Mouse (Mus musculus) stomach, embryonic 16.5 days (tissue): ENCODE data around the gene Neurl2. TPM values are rescaled to one million over a fixed set of nuclear protein-coding genes. Genes with fewer than 3 reads are reported as not detected.
A peak's percentile ranks its signal among the peaks of the same experiment; 100 is the strongest.
"Not testable (repeated sequence)": the region's sequence is repeated elsewhere in the genome, so short reads cannot be mapped to it uniquely, and the experiment has no call there.

Source experiments
- ATAC-seq: fragments of 200-750 bp; cut with Nextera tagmentation; 2 replicates; pipeline ENCODE4 v1.8.0; 2017; ENCODE audit warnings: moderate number of reproducible peaks, moderate TSS enrichment; ENCODE audit not compliant: insufficient read depth, low FRiP score
- H3K27ac ChIP-seq: fragments of 300-500 bp; sonication (generic); 2 replicates; pipeline ENCODE4 v1.5.1; 2014; ENCODE audit warnings: low read length
- H3K27me3 ChIP-seq: fragments of 300-500 bp; sonication (generic); 2 replicates; pipeline ENCODE4 v1.6.1; 2014; ENCODE audit warnings: low read length, control low read depth, mixed read lengths; ENCODE audit not compliant: control insufficient read depth, insufficient read depth
- H3K36me3 ChIP-seq: fragments of 300-500 bp; sonication (generic); 2 replicates; pipeline ENCODE4 v1.6.1; 2014; ENCODE audit warnings: low read length; ENCODE audit not compliant: control insufficient read depth, insufficient read depth
- H3K4me1 ChIP-seq: fragments of 300-500 bp; sonication (generic); 2 replicates; pipeline ENCODE4 v1.6.1; 2014; ENCODE audit warnings: low read length, control low read depth, mixed read lengths; ENCODE audit not compliant: control insufficient read depth, insufficient read depth
- H3K4me2 ChIP-seq: fragments of 300-500 bp; sonication (generic); 2 replicates; pipeline ENCODE4 v1.6.1; 2014; ENCODE audit warnings: low read depth, low read length, mixed read lengths
- H3K4me3 ChIP-seq: fragments of 300-500 bp; sonication (generic); replicated peaks from 2 replicates; pipeline ENCODE4 v1.5.1; 2014; ENCODE audit warnings: mild to moderate bottlenecking, low read length
- H3K9ac ChIP-seq: fragments of 300-500 bp; sonication (generic); 2 replicates; pipeline ENCODE4 v1.6.1; 2014; ENCODE audit warnings: low read length
- H3K9me3 ChIP-seq: fragments of 300-500 bp; sonication (generic); replicated peaks from 2 replicates; pipeline ENCODE4 v1.6.1; 2016; ENCODE audit warnings: low read length, control low read depth; ENCODE audit not compliant: control insufficient read depth
- WGBS: fragments of 180-500 bp; shearing (Covaris S2); extraction: QIAGEN DNeasy Blood & Tissue Kit; methylation state at CpG from one replicate; pipeline ENCODE4 v1.1.7; 2014; 5-methylcytosine and 5-hydroxymethylcytosine counted together
- polyA plus RNA-seq: library from polyadenylated mRNA; unstranded; fragments of >200 nt; fragmentation: Nextera tagmentation; extraction: Ambion mirVana; gene quantifications from 2 replicates; pipeline ENCODE4 v1.2.1, GENCODE M21; 2015

Neurl2 gene
- polyA plus RNA-seq, result 7.2 and 7.9 TPM in 2 replicates

- Histone ChIP-seq H3K9ac (peak within 1 kb of the TSS; percentile 87), H3K9me3 (no peaks in the 10 kb centered on the region), H3K36me3 (0 out of 2 replicates have a peak, but pooled peaks cover 1% of the 10 kb centered on the region), H3K27ac (peak within 1 kb of the TSS; percentile 91), H3K27me3 (no peaks in the 10 kb centered on the region), H3K4me3 (peak within 1 kb of the TSS; percentile 67), H3K4me2 (peak within 1 kb of the TSS; percentile 75), H3K4me1 (peaks cover 8% of the 10 kb centered on the region; the same call in 1 of the 2 replicates)
- under 1% methylated on average over 31 of the region's 31 CpGs for WGBS
- peak; percentile 65 for ATAC-seq
These were observed at the start of gene Neurl2 for GRCm38 (mm10) chr2:164833314-164833959. Neurl2 (minus strand) TSS chr2:164833456.

- H3K4me3 ChIP-seq, result no peak overlapping the region
- no peak overlapping the region for H3K4me2 ChIP-seq
- WGBS, result 75% methylated on average over 9 of the region's 9 CpGs
- no peaks in the 10 kb centered on the region for H3K27me3 ChIP-seq
- ATAC-seq, result no peak
- H3K36me3 ChIP-seq, result peaks cover 18% of the 10 kb centered on the region; the same call in 1 of the 2 replicates
- no peaks in the 10 kb centered on the region for H3K9me3 ChIP-seq
- H3K9ac ChIP-seq, result no peak overlapping the region
- H3K4me1 ChIP-seq, result peaks cover 17% of the 10 kb centered on the region
- H3K27ac ChIP-seq, result no peak overlapping the region
These were observed 49.4 kb upstream of the Neurl2 start for GRCm38 (mm10) chr2:164882619-164883018.

GRCm38 (mm10) chr2:164879568-164880277, 46.5 kb upstream of the Neurl2 start:
- Histone ChIP-seq H3K36me3 (no peaks in the 10 kb centered on the region), H3K4me1 (peaks cover 19% of the 10 kb centered on the region), H3K9ac (peak overlapping the region; percentile 100), H3K27me3 (no peaks in the 10 kb centered on the region), H3K4me2 (peak overlapping the region; percentile 90), H3K27ac (peak overlapping the region; percentile 100), H3K9me3 (no peaks in the 10 kb centered on the region), H3K4me3 (peak overlapping the region; percentile 96)
- under 1% methylated on average over 71 of the region's 72 CpGs for WGBS
- peak; percentile 90 for ATAC-seq

- H3K9me3 ChIP-seq, result no peaks in the 10 kb centered on the region
- peak within 1 kb of the TSS; percentile 100 for H3K9ac ChIP-seq
- no peaks in the 10 kb centered on the region for H3K27me3 ChIP-seq
- H3K36me3 ChIP-seq, result no peaks in the 10 kb centered on the region
- H3K27ac ChIP-seq, result peak within 1 kb of the TSS; percentile 100
- peaks cover 24% of the 10 kb centered on the region for H3K4me1 ChIP-seq
- peak within 1 kb of the TSS; percentile 95 for H3K4me2 ChIP-seq
- ATAC-seq, result peak; percentile 85
- under 1% methylated on average over 32 of the region's 40 CpGs for WGBS
- peak within 1 kb of the TSS; percentile 96 for H3K4me3 ChIP-seq
These were observed 45.9 kb upstream of the Neurl2 start, which contains the start of gene Pcif1 for GRCm38 (mm10) chr2:164879228-164879567. Pcif1 (plus strand) TSS chr2:164879304.

GRCm38 (mm10) chr2:164878509-164879227, 45.4 kb upstream of the Neurl2 start:
- Histone ChIP-seq H3K9ac (peak overlapping the region; percentile 100), H3K4me3 (peak overlapping the region; percentile 96), H3K27ac (peak overlapping the region; percentile 100), H3K4me2 (peak overlapping the region; percentile 95), H3K27me3 (no peaks in the 10 kb centered on the region), H3K4me1 (peaks cover 29% of the 10 kb centered on the region), H3K9me3 (no peaks in the 10 kb centered on the region), H3K36me3 (no peaks in the 10 kb centered on the region)
- peak; percentile 37; the same call in 1 of the 2 replicates for ATAC-seq
- WGBS, result 2% methylated on average over 28 of the region's 28 CpGs

- peaks cover 31% of the 10 kb centered on the region for H3K4me1 ChIP-seq
- H3K9ac ChIP-seq, result peak overlapping the region; percentile 100; the same call in 1 of the 2 replicates
- peak overlapping the region; percentile 96; the same call in 1 of the 2 replicates for H3K4me3 ChIP-seq
- not testable (repeated sequence) for H3K36me3 ChIP-seq, ATAC-seq, H3K27me3 ChIP-seq, H3K9me3 ChIP-seq
- 0 out of 2 replicates have a peak overlapping the region, but pooled peaks have one; percentile 100 for H3K27ac ChIP-seq
- H3K4me2 ChIP-seq, result peak overlapping the region; percentile 95
- 70% methylated on average over 11 of the region's 11 CpGs for WGBS
These were observed 44.3 kb upstream of the Neurl2 start for GRCm38 (mm10) chr2:164877376-164878215.

- not testable (repeated sequence) for H3K36me3 ChIP-seq
These were observed 42.4 kb upstream of the Neurl2 start for GRCm38 (mm10) chr2:164875648-164876047.

GRCm38 (mm10) chr2:164874239-164874769, 41.0 kb upstream of the Neurl2 start:
- no peaks in the 10 kb centered on the region for H3K9me3 ChIP-seq
- 29% methylated on average over 1 of the region's 1 CpGs for WGBS
- no peak for ATAC-seq

More at GRCm38 (mm10) chr2:164875648-164876047, 42.4 kb upstream of the Neurl2 start:
- not testable (repeated sequence) for ATAC-seq, H3K27ac ChIP-seq, H3K4me3 ChIP-seq, H3K9me3 ChIP-seq, H3K4me2 ChIP-seq, H3K27me3 ChIP-seq, H3K9ac ChIP-seq
- 53% methylated on average over 2 of the region's 2 CpGs for WGBS
- H3K4me1 ChIP-seq, result peaks cover 28% of the 10 kb centered on the region

More at GRCm38 (mm10) chr2:164874239-164874769, 41.0 kb upstream of the Neurl2 start:
- Histone ChIP-seq H3K27me3 (no peaks in the 10 kb centered on the region), H3K4me3 (no peak overlapping the region), H3K4me2 (no peak overlapping the region), H3K27ac (peak overlapping the region; percentile 83), H3K9ac (peak overlapping the region; percentile 50), H3K36me3 (no peaks in the 10 kb centered on the region), H3K4me1 (peaks cover 23% of the 10 kb centered on the region)
